Mouse (Mus musculus): ENCODE measurements at regions not wholly inside any gene's neighbourhood (a gene's known extent, or its start where the extent isn't known, plus 50 kb on each side); places are given as distances from the start of the nearest gene placed in this dataset.

- no peak for ATAC-seq
Observed at GRCm38 (mm10) chr15:59214096-59214495, 325.0 kb downstream of the Gm49356 start.

- ATAC-seq: no peak
Observed at GRCm38 (mm10) chr15:59215239-59215638, 326.1 kb downstream of the Gm49356 start.

GRCm38 (mm10) chr15:59217481-59217880 lies 328.4 kb downstream of the Gm49356 start:
- ATAC-seq: no peak

- no peak for ATAC-seq
Observed at GRCm38 (mm10) chr15:59218916-59219315, 329.8 kb downstream of the Gm49356 start.

- no peak for ATAC-seq
Observed at GRCm38 (mm10) chr15:59225637-59226036, 336.5 kb downstream of the Gm49356 start.

- ATAC-seq: no peak
Observed at GRCm38 (mm10) chr15:59227293-59227692, 338.2 kb downstream of the Gm49356 start.

- no peak for ATAC-seq
Observed at GRCm38 (mm10) chr15:59230536-59230935, 341.4 kb downstream of the Gm49356 start.

- no peak for ATAC-seq
Observed at GRCm38 (mm10) chr15:59231703-59232102, 342.6 kb downstream of the Gm49356 start.

- ATAC-seq: no peak
Observed at GRCm38 (mm10) chr15:59232290-59232689, 343.2 kb downstream of the Gm49356 start.

GRCm38 (mm10) chr15:59237446-59238161 lies 348.5 kb downstream of the Gm49356 start:
- no peak for ATAC-seq

- ATAC-seq: no peak
Observed at GRCm38 (mm10) chr15:59241752-59242151, 352.7 kb downstream of the Gm49356 start.

GRCm38 (mm10) chr15:59245927-59246649 lies 357.0 kb downstream of the Gm49356 start:
- no peak for ATAC-seq

- ATAC-seq: no peak
Observed at GRCm38 (mm10) chr15:59248477-59249260, 359.6 kb downstream of the Gm49356 start.

GRCm38 (mm10) chr15:59261380-59261779 lies 372.3 kb downstream of the Gm49356 start:
- ATAC-seq: no peak

- ATAC-seq: no peak
Observed at GRCm38 (mm10) chr15:59262380-59262779, 373.3 kb downstream of the Gm49356 start.

GRCm38 (mm10) chr15:59263433-59264328 lies 374.6 kb downstream of the Gm49356 start:
- ATAC-seq: peak; percentile 98
